Mouse (Mus musculus) myocyte (in vitro differentiated cells): Measurements from ENCODE around the gene Krt82.

Experiments used
- CEBPB ChIP-seq: IDR thresholded peaks from 2 replicates; pipeline ENCODE4 v1.6.1; 2011; ENCODE audit warnings: mild to moderate bottlenecking, moderate library complexity; ENCODE audit not compliant: poor library complexity, insufficient read depth, severe bottlenecking
- E2F4 ChIP-seq: IDR thresholded peaks from one replicate; pipeline ENCODE4 v1.6.1; 2011; ENCODE audit warnings: mild to moderate bottlenecking, control low read depth, moderate library complexity; ENCODE audit not compliant: insufficient read depth
- MYOG ChIP-seq, 3 experiments: IDR thresholded peaks; one replicate each; pipeline ENCODE4 v1.6.1; 2011; ENCODE audit warnings: control low read depth in 2 of 3, low read depth in 2 of 3, mild to moderate bottlenecking in 2 of 3; ENCODE audit not compliant: insufficient read length in 2 of 3, control insufficient read depth in 1 of 3, insufficient read depth in 1 of 3
- POLR2A ChIP-seq: IDR thresholded peaks from one replicate; pipeline ENCODE4 v1.6.1; 2011; ENCODE audit warnings: low read depth, mild to moderate bottlenecking, control low read depth, moderate library complexity; ENCODE audit not compliant: insufficient read length
- REST ChIP-seq: IDR thresholded peaks from one replicate; pipeline ENCODE4 v1.6.1; 2011; ENCODE audit warnings: mild to moderate bottlenecking, control low read depth, moderate library complexity; ENCODE audit not compliant: insufficient read depth, insufficient read length
- TCF12 ChIP-seq: IDR thresholded peaks from one replicate; pipeline ENCODE4 v1.6.1; 2011; ENCODE audit warnings: mild to moderate bottlenecking, control low read depth; ENCODE audit not compliant: poor library complexity, insufficient read depth, severe bottlenecking
- USF1 ChIP-seq: IDR thresholded peaks from one replicate; pipeline ENCODE4 v1.6.1; 2011; ENCODE audit warnings: low read depth, mild to moderate bottlenecking, control low read depth, moderate library complexity

GRCm38 (mm10) chr15:101599123-101599522 is 48.7 kb upstream of the Krt82 start:
- TF ChIP-seq REST = no peak
- no peak for TF ChIP-seq E2F4
- TF ChIP-seq CEBPB = no peak
- TF ChIP-seq POLR2A = no peak
- no peak for TF ChIP-seq TCF12
- TF ChIP-seq USF1 = no peak
- TF ChIP-seq MYOG (IDR thresholded peaks at IDR 0.05; ENCODE audit: control insufficient read depth in 1 of 3, insufficient read depth in 1 of 3, insufficient read length in 2 of 3, low read depth in 2 of 3) = no peak
